9 mouse cellular contexts compared by ENCODE assay signal in genomic region chr6:111985452-111985851, GRCm38 (mm10).
DNase-seq lines count a peak whose midpoint lies in the region.
"Had no signal": no experiment of that assay in that cellular context is flagged by ENCODE, and none has a peak within 500 bp of the region (broad histone marks: within the 10 kb centered on the region; RNA-seq: fewer than 3 reads in every experiment).

No protein-coding gene starts in this region.

- DNase-seq in cerebellum, postnatal 10 days: peak; percentile 5 to 21
- no peak for DNase-seq in cerebellum, adult 9-11 months
- peak; percentile 2 for DNase-seq in kidney, postnatal 14 days
- no peak for DNase-seq in kidney, postnatal 10 days
- peak; percentile 26 for DNase-seq in adrenal gland, postnatal 10 days
- peak; percentile 9 to 32 for DNase-seq in layer of hippocampus, postnatal 10 days (ENCODE audit: low spot score in 2 of 2)
- DNase-seq in neural tube, embryonic 10.5 days (ENCODE audit: extremely low spot score, low spot score): no peak
- no peak for DNase-seq in spleen, adult 12 weeks (ENCODE audit: low spot score)
- DNase-seq: gastrocnemius, postnatal 36 days had no signal

Comparison
In these comparisons a context has a peak if more than half of its experiments do, and no peak if none do; other contexts are left out.
1. DNase-seq: peak in cerebellum, postnatal 10 days (2 of 2), kidney, postnatal 14 days (single experiment), adrenal gland, postnatal 10 days (single experiment) and layer of hippocampus, postnatal 10 days (2 of 2); none in cerebellum, adult 9-11 months (single experiment), kidney, postnatal 10 days (single experiment), neural tube, embryonic 10.5 days (single experiment) and spleen, adult 12 weeks (single experiment).